Mouse (Mus musculus) spleen, adult 2 months (tissue): Measurements from ENCODE around the gene Zbtb16.

Source experiments
- CTCF ChIP-seq: fragments of 200-500 bp; IDR thresholded peaks from 2 replicates; pipeline ENCODE4 v1.5.1; 2011; ENCODE audit warnings: mild to moderate bottlenecking, inconsistent platforms; ENCODE audit not compliant: insufficient read depth, insufficient read length, insufficient replicate concordance; ENCODE audit errors: extremely low read depth
- POLR2A ChIP-seq: fragments of 200-500 bp; IDR thresholded peaks from 2 replicates; pipeline ENCODE4 v1.6.1; 2011; ENCODE audit warnings: low read depth, low read length, inconsistent platforms

GRCm38 (mm10) chr9:48821431-48821830, 14.6 kb downstream of the Zbtb16 start:
- TF ChIP-seq POLR2A (no peak), CTCF (no peak)
